Mouse (Mus musculus) hindbrain, embryonic 13.5 days (tissue): Measurements from ENCODE around the gene 4921539E11Rik. TPM values are rescaled to one million over a fixed set of nuclear protein-coding genes. Genes with fewer than 3 reads are reported as not detected.

Source experiments
- ATAC-seq: fragments of 200-750 bp; cut with Nextera tagmentation; 2 replicates; pipeline ENCODE4 v1.8.0; 2017; ENCODE audit warnings: moderate TSS enrichment; ENCODE audit not compliant: low FRiP score
- H3K27ac ChIP-seq: fragments of 300-500 bp; sonication (generic); 2 replicates; pipeline ENCODE4 v1.5.1; 2015; ENCODE audit warnings: inconsistent platforms, mild to moderate bottlenecking, moderate library complexity
- H3K27me3 ChIP-seq: fragments of 300-500 bp; sonication (generic); 2 replicates; pipeline ENCODE4 v1.6.1; 2015; ENCODE audit warnings: mild to moderate bottlenecking, inconsistent platforms
- H3K36me3 ChIP-seq: fragments of 300-500 bp; sonication (generic); 2 replicates; pipeline ENCODE4 v1.6.1; 2015; ENCODE audit warnings: mild to moderate bottlenecking, inconsistent platforms
- H3K4me1 ChIP-seq: fragments of 300-500 bp; sonication (generic); replicated peaks from 2 replicates; pipeline ENCODE4 v1.6.1; 2015; ENCODE audit warnings: inconsistent platforms
- H3K4me2 ChIP-seq: fragments of 300-500 bp; sonication (generic); 2 replicates; pipeline ENCODE4 v1.6.1; 2015; ENCODE audit warnings: inconsistent platforms, mild to moderate bottlenecking, moderate library complexity
- H3K4me3 ChIP-seq: fragments of 300-500 bp; sonication (generic); 2 replicates; pipeline ENCODE4 v1.5.1; 2015; ENCODE audit warnings: mild to moderate bottlenecking, inconsistent platforms
- H3K9ac ChIP-seq: fragments of 300-500 bp; sonication (generic); 2 replicates; pipeline ENCODE4 v1.6.1; 2015; ENCODE audit warnings: mild to moderate bottlenecking, inconsistent platforms
- H3K9me3 ChIP-seq: fragments of 300-500 bp; sonication (generic); 2 replicates; pipeline ENCODE4 v1.6.1; 2016; ENCODE audit warnings: inconsistent platforms
- WGBS: fragments of 180-500 bp; shearing (Covaris S2); methylation state at CpG from one replicate; pipeline ENCODE4 v1.1.7; 2015; 5-methylcytosine and 5-hydroxymethylcytosine counted together
- polyA plus RNA-seq: library from polyadenylated mRNA; unstranded; fragments of >200 nt; fragmentation: Nextera tagmentation; extraction: Ambion mirVana; gene quantifications from 2 replicates; pipeline ENCODE4 v1.2.1, GENCODE M21; 2015

Gene 4921539E11Rik
- polyA plus RNA-seq, 1 experiment from 2014 or later, result not detected

DNA sequence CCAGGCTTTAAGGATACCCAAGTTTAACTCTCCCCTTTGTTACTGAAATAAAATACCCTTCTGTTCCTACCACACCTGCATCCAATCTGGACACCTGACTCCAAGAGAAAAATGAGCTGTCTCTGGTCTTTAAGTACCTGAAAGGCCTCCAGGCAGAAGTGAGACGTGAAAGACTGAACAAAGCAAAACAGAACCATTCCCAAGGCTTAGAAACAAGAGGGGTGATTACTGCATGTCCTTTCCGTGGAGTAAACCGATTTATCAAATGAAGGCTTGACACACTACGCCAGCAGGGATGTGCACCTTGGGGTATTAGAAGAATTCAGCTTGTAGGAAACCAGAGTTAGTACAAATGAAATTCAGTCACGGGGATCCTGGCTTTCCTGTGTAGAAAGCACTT is 71.7 kb downstream of the 4921539E11Rik start:
- Histone ChIP-seq H3K36me3 (no peaks in the 10 kb centered on the region), H3K27ac (no peak overlapping the region), H3K4me3 (no peak overlapping the region), H3K4me1 (peaks cover 11% of the 10 kb centered on the region), H3K9ac (no peak overlapping the region; the same call in 1 of the 2 replicates), H3K27me3 (no peaks in the 10 kb centered on the region), H3K4me2 (no peak overlapping the region), H3K9me3 (no peaks in the 10 kb centered on the region)
- ATAC-seq, result no peak
- 76% methylated on average over 5 of the region's 5 CpGs for WGBS

DNA sequence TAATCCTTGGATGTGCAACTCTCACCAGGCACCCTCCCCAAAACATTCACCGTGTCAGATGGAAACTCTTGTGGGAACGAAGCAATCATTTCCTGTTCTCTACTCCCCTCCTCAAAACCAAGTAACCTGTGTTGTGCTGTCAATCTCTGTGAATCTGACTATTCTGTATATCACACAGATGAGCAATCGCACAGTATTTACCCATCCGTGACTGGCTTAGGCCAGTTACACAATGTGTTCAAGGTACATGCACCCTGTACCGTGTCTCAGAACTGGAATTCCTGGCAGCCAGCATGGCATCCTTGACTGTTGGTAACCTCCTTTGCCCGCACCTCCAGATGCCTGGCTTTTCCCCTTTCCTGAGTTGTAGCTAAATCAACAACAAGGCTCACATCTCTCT is 74.6 kb downstream of the 4921539E11Rik start:
- WGBS, result 88% methylated on average over 6 of the region's 6 CpGs
- Histone ChIP-seq H3K27ac (no peak overlapping the region), H3K27me3 (no peaks in the 10 kb centered on the region), H3K4me3 (no peak overlapping the region), H3K9me3 (no peaks in the 10 kb centered on the region), H3K9ac (no peak overlapping the region; the same call in 1 of the 2 replicates), H3K4me1 (peaks cover 28% of the 10 kb centered on the region), H3K4me2 (no peak overlapping the region), H3K36me3 (0 out of 2 replicates have a peak, but pooled peaks cover 4% of the 10 kb centered on the region)
- no peak for ATAC-seq

DNA sequence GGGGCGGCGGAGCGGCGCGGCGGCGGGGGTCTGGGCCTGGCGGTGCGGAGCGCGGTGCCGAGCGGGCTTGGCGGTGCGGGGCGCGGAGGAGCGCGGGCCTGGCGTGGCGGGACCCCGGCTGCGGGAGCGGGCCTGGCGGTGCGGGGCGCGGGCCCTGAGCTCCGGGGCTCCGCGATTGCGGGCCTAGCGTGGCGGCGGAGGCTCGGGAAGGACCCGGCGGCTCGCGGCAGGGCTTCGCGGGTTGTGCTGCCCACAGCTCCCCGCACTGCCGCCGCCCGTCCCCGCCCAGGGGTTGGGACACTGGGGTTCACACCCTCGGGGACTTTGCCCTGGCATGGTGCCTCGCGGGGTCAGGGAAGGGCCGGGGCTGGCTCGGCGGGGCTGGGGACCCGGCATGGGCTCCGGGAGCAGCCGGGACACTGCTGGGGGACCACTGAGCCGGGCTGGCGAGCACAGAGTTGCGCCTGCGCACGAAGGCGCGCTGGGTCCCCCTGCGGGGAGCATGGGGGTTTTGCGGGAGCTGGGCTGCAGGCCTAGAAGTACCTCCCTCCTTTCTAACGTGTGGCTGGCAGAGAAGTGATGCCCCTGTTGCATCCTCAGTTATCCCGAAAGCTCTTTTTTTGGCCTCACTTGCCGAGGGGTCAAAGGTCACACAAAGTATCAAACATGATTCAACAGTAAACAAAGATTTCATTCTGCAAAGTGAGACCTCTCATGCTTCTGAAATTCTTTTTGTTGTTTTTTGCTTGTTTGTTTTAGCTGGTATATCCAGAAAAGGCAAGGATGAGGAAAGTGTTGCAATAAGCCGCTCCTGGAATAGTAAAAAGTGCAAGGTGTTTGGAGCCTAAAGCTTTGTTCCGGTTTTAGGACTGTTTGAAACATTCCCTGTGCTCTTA is 75.5 kb downstream of the 4921539E11Rik start, which contains the start of gene Slc35d1:
Gene Slc35d1, minus strand, starts transcription at position 240 of the 896 bp plus-strand sequence.
- H3K4me2 ChIP-seq, result peak within 1 kb of the TSS; percentile 72
- ATAC-seq, result peak; percentile 96
- H3K4me3 ChIP-seq, result peak within 1 kb of the TSS; percentile 89
- peak within 1 kb of the TSS; percentile 100 for H3K27ac ChIP-seq
- H3K9me3 ChIP-seq, result no peaks in the 10 kb centered on the region
- peak within 1 kb of the TSS; percentile 99 for H3K9ac ChIP-seq
- H3K36me3 ChIP-seq, result peaks cover 6% of the 10 kb centered on the region; the same call in 1 of the 2 replicates
- 3% methylated on average over 48 of the region's 70 CpGs for WGBS
- H3K27me3 ChIP-seq, result no peaks in the 10 kb centered on the region
- peaks cover 28% of the 10 kb centered on the region for H3K4me1 ChIP-seq

DNA sequence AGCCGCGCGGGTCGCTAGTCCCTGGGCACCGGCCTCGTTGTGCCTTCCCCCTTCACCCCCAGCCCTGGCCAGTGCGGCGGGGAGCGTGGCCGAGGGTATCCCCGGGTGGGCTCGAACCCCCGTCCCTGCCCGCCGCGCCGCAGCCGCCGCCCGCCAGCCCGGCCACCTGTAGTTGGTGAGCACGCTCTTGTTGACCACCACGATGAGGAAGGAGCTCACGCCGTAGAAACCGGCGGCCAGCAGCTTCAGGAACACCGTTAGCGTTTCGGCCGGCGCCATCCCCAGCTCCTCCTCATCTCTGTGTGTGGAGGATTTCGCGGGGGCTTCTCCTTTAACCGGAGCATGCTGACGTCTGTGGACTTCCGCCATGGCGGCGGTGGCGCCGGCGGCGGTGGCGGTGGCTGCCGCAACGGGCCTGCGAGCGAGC is 76.2 kb downstream of the 4921539E11Rik start:
- ATAC-seq, result peak; percentile 86
- peak overlapping the region; percentile 89 for H3K4me3 ChIP-seq
- H3K4me1 ChIP-seq, result peaks cover 28% of the 10 kb centered on the region
- peak overlapping the region; percentile 99 for H3K9ac ChIP-seq
- H3K4me2 ChIP-seq, result peak overlapping the region; percentile 72
- H3K9me3 ChIP-seq, result no peaks in the 10 kb centered on the region
- WGBS, result 0% methylated on average over 32 of the region's 48 CpGs
- H3K36me3 ChIP-seq, result peaks cover 12% of the 10 kb centered on the region
- H3K27me3 ChIP-seq, result no peaks in the 10 kb centered on the region
- peak overlapping the region; percentile 100 for H3K27ac ChIP-seq

DNA sequence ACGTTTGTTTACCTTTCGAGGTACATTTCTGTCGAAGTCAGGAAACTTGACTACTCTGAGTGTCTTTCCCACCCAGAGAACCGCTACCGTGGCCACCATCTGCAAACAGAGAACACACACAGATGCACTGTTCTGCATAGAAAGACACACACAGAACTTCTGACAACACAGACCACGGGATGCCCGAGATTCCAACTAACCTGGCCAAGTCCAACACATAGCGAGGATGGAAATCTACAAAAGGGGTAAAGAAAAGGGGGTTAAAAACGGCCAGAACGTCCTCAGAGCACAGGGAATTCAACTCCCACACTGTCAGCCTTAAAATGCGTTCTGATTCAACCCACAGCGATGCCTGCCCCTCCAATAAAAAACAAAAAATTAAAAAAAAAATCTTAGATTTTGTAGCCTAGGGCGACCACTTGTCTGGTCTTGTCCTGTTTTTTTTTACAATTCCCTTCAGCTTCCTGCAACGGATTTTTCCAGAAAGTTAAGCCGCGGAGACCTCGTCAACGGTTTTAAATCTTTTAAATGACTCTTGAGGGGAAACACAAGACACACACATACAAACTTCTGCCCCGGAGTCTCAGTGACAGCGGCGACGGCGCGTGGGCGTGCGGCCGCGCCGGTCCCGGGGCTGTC is 76.7 kb downstream of the 4921539E11Rik start:
- WGBS, result 4% methylated on average over 30 of the region's 30 CpGs
- Histone ChIP-seq H3K4me3 (peak overlapping the region; percentile 89), H3K4me2 (peak overlapping the region; percentile 72), H3K27ac (peak overlapping the region; percentile 100), H3K36me3 (peaks cover 17% of the 10 kb centered on the region), H3K9ac (peak overlapping the region; percentile 99), H3K4me1 (peaks cover 28% of the 10 kb centered on the region), H3K9me3 (no peaks in the 10 kb centered on the region), H3K27me3 (no peaks in the 10 kb centered on the region)
- no peak for ATAC-seq

DNA sequence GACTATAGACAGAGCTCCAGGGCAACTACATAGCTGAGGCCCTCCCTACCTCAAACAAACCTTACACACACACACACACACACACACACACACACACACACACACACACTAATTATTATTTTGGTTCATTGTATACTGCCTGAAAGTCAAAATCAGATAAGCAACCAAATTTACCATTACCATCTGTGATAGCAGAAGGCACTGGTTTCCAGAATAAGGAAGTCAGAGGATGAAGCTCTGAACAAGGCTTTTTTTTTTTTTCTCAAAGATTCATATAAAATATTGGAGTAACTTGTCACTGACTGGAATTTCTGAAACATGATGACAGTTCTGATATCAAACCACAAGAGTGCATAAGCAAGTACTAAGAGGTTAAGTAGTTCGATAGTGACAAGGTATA is 82.1 kb downstream of the 4921539E11Rik start:
- Histone ChIP-seq H3K4me3 (no peak overlapping the region), H3K4me2 (no peak overlapping the region), H3K36me3 (peaks cover 51% of the 10 kb centered on the region), H3K9ac (no peak overlapping the region), H3K9me3 (no peaks in the 10 kb centered on the region), H3K27me3 (no peaks in the 10 kb centered on the region), H3K27ac (no peak overlapping the region), H3K4me1 (peaks cover 12% of the 10 kb centered on the region)
- WGBS, result 96% methylated on average over 1 of the region's 1 CpGs
- ATAC-seq, result no peak

DNA sequence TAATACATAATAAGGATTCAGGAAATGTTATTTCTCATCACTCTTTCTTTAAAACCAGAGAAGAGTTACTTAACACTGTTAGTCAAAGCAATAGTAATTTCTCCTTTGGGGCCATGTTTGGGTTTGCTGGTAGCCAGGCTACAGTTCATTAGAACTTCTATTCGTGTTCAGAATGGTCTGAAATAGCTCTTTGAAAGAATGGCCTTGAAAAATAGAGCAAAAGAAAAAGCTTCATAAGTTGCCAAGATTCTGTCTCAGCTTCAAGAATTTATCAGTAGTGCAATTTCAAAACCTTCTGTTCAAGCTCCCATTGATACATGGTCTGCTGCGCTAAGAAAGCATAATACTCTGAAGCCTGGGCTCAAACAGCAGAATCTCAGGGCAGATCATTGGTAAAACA is 87.0 kb downstream of the 4921539E11Rik start:
- WGBS, result 75% methylated on average over 2 of the region's 2 CpGs
- Histone ChIP-seq H3K36me3 (peaks cover 54% of the 10 kb centered on the region), H3K9ac (no peak overlapping the region), H3K27ac (no peak overlapping the region), H3K4me1 (no peaks in the 10 kb centered on the region), H3K4me2 (no peak overlapping the region), H3K9me3 (no peaks in the 10 kb centered on the region), H3K4me3 (no peak overlapping the region), H3K27me3 (no peaks in the 10 kb centered on the region)
- no peak for ATAC-seq

DNA sequence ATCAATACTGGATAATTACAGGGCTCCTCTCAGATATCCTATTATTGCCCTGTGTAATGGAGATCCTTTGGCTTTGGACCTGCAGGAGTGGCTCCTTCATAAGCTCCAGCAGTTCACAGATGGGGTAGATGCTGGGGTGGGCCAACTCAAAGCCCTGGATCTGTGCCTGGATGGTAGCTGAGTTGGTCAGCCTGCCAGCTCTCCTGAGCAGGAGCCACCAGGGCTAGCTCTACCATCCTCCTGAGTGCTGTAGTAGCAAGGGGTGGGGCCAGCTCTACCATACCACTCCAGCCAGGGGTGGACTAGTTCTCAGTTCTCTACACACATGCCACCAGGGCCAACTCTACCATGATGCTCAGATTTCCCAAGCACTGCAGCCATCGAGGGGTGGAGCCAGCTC is 90.6 kb downstream of the 4921539E11Rik start:
- ATAC-seq, result no peak
- H3K4me1 ChIP-seq, result no peaks in the 10 kb centered on the region
- no peak overlapping the region for H3K9ac ChIP-seq
- no peak overlapping the region for H3K4me2 ChIP-seq
- no peaks in the 10 kb centered on the region for H3K9me3 ChIP-seq
- H3K36me3 ChIP-seq, result peaks cover 41% of the 10 kb centered on the region
- no peak overlapping the region for H3K27ac ChIP-seq
- no peaks in the 10 kb centered on the region for H3K27me3 ChIP-seq
- 89% methylated on average over 1 of the region's 1 CpGs for WGBS
- H3K4me3 ChIP-seq, result no peak overlapping the region

DNA sequence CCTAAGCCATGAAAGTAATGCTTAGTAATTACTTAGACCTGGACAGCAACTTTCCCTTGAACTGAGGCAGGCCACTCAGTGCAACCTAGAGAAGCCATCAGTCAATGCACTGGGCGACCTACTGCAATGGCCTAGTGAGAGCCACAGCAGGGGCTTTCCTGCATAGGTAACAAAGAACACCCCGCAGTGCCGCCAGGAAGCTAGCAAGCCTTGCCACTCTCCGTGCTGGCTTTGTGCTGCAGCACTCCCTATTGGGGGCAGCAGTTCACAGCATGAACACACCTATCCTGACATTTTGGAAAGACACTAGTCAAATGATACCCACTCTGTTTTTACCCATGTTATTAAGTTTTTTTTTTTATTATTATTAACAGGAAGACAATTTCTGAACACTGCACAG is 91.6 kb downstream of the 4921539E11Rik start:
- H3K9me3 ChIP-seq, result no peaks in the 10 kb centered on the region
- H3K4me3 ChIP-seq, result no peak overlapping the region
- no peak overlapping the region for H3K9ac ChIP-seq
- H3K36me3 ChIP-seq, result peaks cover 33% of the 10 kb centered on the region
- H3K4me2 ChIP-seq, result no peak overlapping the region
- WGBS, result 45% methylated on average over 4 of the region's 4 CpGs
- H3K27ac ChIP-seq, result no peak overlapping the region
- no peaks in the 10 kb centered on the region for H3K27me3 ChIP-seq
- ATAC-seq, result no peak
- no peaks in the 10 kb centered on the region for H3K4me1 ChIP-seq

DNA sequence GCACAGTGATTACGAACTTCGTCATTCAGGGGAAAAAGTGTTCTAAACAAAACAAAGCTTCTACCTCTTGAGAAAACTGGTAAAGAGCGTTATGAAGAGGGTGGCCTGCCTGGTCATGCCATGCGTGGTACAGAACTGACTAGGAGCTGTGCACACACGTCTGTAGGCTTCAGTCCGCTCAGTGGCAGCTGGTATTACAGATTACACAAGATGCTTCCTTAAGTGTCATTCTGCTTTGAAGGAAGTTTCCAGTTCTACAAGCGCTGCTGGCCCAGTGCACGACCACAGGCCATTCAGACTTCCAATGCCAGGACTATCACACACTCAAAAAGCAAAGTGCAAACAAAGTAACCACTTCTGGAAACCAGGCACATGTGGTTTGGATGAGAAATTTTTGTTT is 93.3 kb downstream of the 4921539E11Rik start:
- no peaks in the 10 kb centered on the region for H3K9me3 ChIP-seq
- no peaks in the 10 kb centered on the region for H3K4me1 ChIP-seq
- H3K27me3 ChIP-seq, result no peaks in the 10 kb centered on the region
- no peak overlapping the region for H3K9ac ChIP-seq
- H3K4me2 ChIP-seq, result no peak overlapping the region
- no peak overlapping the region for H3K27ac ChIP-seq
- peaks cover 44% of the 10 kb centered on the region for H3K36me3 ChIP-seq
- 92% methylated on average over 8 of the region's 8 CpGs for WGBS
- no peak for ATAC-seq
- H3K4me3 ChIP-seq, result no peak overlapping the region

DNA sequence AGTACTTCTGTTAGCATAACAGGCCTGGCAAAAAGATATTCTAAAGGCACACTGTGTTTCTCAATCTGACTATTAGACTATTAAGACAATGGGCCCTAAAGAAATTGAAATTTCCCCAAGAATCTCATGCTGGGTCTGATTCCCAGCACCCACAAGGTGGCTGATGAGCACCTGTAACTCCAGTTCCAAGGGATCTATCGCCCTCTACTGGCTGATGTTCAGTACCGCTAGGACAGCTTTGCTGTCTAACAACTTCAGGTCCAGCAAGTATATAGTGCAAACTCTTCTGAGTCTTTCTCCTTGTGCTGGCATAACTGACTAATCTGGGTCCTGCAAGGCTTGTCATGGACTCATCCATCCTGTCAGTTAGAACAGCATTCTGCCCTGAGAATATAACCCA is 98.2 kb downstream of the 4921539E11Rik start:
- no peaks in the 10 kb centered on the region for H3K27me3 ChIP-seq
- H3K4me3 ChIP-seq, result no peak overlapping the region
- no peak overlapping the region for H3K4me2 ChIP-seq
- 82% methylated on average over 2 of the region's 2 CpGs for WGBS
- no peak overlapping the region for H3K9ac ChIP-seq
- H3K4me1 ChIP-seq, result no peaks in the 10 kb centered on the region
- no peaks in the 10 kb centered on the region for H3K9me3 ChIP-seq
- H3K27ac ChIP-seq, result no peak overlapping the region
- peaks cover 61% of the 10 kb centered on the region for H3K36me3 ChIP-seq
- no peak for ATAC-seq

DNA sequence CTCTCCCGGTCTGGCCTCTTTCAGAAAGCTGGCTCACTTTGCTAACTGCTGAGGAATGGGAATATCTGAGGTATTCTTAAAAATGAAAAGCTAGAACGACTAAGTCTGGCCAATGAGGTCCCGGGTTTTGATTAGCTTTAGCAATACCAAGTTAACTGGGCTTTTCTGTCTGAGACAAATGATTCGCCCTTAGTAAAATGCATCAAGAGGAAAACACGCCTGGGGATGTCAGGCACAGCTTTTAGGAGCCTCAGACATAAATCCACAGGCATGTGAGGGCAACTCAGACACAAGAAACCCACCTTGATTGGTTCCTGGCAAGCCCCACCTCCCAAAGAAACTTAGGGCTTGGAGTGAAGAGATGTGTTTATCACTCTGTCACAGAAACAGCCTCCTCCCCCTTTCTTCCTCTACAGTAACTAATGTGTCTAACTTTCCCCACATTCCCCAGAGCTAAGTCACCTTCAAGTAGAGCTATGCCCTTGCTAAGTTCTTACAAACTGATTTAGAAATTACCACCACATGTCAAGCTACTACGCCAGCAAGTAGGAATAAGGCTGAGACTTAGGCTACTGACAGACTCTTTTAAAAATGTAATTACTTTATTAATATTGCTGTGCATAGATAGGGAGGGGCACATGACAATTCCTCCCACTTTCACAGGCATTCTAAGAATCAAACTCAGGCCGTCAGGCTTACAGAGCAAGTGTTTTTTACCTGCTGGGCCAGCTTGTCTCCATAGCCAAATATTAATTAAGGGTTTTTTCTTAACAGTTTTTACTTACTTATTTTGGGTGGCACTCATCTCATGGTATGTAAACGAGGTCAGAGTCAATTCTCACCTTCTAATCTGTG is 101.7 kb downstream of the 4921539E11Rik start:
- Histone ChIP-seq H3K9me3 (no peaks in the 10 kb centered on the region), H3K36me3 (peaks cover 65% of the 10 kb centered on the region), H3K27me3 (no peaks in the 10 kb centered on the region), H3K9ac (no peak overlapping the region), H3K4me2 (no peak overlapping the region), H3K4me3 (no peak overlapping the region), H3K4me1 (no peaks in the 10 kb centered on the region), H3K27ac (no peak overlapping the region)
- whole genome bisulfite sequencing, result 93% methylated on average over 8 of the region's 8 CpGs
- ATAC-seq, result no peak
